Mouse (Mus musculus) lung, postnatal 25 days (tissue): ENCODE data around the gene Aifm2.

Source experiments
- DNase-seq: peaks from one replicate; pipeline ENCODE4 v3.0.0; 2022; ENCODE audit warnings: low spot score

Aifm2 gene

DNA sequence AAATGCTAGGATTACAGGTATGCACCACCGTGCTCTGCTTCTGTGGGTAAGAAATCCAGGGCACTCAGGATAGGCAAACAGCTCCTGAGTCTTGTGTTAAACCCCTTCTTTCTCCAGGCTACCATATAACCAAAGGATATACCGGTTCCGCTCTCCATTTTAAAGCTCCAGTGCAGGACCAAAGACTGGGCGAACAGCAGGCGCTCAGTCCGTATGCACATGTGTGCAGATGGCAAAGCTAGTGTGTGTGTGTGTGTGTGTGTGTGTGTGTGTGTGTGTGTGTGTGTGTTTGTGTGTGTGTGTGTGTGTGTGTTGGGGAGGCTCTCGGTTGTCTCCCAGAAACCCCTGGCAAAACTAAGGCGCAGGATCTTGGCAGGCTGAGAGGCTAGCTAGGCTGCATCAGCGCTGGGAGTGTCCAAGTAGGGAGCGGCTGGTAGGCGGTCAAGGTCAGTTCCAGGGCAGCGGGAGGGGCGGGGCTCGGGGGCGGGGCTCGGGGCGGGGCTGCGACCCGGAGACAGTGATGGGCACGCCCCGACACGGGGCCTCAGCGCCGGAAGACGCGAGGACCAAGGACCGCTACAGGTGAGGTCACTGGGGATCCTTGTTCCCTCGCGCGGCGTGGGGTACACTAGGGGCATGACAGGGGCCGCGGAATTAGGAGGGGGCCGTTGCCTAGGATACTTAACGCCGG, at the start of gene Aifm2:
Gene Aifm2, plus strand, starts transcription at position 493 of the 691 bp plus-strand sequence.
- peak; percentile 72 for DNase-seq

DNA sequence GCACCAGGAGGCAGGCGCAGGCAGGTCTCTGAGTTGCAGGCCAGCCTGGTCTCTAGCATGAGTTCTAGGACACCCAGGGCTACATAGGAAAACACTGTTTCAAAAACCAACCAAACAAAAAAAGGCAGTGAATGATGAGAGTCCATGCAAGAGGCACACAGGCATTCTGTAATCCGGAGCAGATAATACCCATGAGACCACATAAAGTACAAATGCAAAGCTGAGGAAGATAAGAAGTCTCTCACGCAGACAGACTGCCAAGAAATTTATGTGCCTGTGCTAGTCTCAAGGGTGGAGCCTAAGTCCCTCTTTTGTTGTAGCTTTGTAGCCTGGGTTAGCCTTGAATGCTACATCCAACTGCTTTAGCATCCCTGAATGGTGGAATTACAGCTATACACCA, 49.4 kb upstream of the Aifm2 start:
- no peak for DNase-seq

- no peak for DNase-seq
These were observed 45.8 kb upstream of the Aifm2 start for GRCm38 (mm10) chr10:61669289-61669688.

- no peak for DNase-seq
These were observed 45.2 kb upstream of the Aifm2 start for GRCm38 (mm10) chr10:61669896-61670295.

DNA sequence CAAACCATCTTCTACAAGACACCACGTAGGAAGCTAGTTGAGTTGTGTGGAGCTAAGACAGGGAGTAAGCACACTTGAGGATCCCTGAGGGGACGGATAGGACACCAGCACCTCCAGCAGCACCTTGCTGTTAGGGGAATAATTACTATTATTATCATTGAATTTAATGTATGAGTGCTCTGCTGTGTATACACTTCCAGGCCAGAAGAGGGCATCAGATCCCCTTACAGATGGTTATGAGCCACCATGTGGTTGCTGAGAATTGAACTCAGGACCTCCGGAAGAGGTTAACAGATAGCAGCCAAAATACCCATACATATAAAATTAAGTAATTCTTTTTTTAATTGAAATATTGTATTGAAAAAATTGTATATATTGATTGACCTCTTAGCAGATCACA, 44.3 kb upstream of the Aifm2 start:
- no peak for DNase-seq

DNA sequence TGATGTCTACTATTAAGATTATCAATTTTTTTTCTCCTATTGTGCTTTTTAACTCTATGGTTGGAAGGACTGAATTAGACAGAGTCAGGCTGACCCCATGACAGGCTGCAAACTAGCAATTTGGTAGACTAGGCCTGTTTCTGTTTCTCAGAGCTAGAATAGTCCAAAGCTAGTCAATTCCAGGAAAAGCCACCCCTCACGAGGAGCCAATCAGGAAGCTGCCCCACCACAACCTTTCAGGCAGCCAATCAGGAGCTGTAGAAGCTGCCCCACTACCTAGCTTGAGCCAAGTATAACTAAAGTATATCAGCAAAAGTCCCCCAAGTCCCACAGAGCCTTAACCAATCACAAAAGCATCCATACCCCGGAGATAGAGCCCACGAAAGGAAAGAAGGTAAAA, 39.1 kb upstream of the Aifm2 start:
- DNase-seq = no peak

- DNase-seq = no peak
These were observed 35.5 kb upstream of the Aifm2 start for GRCm38 (mm10) chr10:61679545-61679944.

GRCm38 (mm10) chr10:61680015-61680913, 34.8 kb upstream of the Aifm2 start, which contains the start of gene Sar1a:
Gene Sar1a (plus strand): TSS chr10:61680299.
- DNase-seq = peak; percentile 98

DNA sequence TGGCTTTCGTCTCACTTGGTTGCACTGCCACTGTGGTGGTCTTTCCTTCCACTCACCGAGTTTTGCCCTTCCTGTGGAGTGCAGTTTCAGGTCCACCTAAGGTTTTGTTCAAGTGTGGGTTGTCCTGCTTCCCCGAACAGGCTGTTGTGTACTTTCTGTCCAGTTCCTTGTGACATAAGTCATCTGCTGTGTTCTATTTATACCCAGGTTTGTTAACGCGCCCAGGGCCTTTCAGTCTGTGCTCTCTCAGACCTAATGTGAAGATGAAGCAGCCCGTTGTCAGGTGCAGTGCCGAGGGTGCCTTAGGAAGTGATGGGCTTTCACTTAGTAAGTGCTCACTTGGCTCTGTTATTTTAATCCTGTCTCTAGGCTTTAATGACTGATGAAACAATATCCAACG, 25.7 kb upstream of the Aifm2 start:
- no peak for DNase-seq

DNA sequence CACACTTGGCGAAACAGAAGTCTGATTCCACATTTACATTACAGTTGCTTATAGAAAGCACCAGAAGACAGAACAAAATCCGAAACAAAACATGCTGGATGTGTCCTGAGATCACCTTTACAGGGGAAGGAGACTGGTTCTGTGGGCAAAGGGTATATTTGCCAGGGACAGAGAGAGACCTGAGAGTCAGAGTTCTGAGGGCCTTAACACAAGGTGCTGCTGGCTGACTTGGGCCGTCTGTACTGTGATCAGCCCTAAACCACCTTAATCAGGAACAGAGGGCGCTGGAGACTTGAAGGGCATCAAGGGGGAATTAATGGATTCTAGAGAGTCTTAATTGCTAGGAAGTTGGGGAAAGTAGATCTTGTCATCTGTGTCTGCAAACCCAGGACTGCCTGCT, 21.5 kb upstream of the Aifm2 start:
- DNase-seq = no peak

DNA sequence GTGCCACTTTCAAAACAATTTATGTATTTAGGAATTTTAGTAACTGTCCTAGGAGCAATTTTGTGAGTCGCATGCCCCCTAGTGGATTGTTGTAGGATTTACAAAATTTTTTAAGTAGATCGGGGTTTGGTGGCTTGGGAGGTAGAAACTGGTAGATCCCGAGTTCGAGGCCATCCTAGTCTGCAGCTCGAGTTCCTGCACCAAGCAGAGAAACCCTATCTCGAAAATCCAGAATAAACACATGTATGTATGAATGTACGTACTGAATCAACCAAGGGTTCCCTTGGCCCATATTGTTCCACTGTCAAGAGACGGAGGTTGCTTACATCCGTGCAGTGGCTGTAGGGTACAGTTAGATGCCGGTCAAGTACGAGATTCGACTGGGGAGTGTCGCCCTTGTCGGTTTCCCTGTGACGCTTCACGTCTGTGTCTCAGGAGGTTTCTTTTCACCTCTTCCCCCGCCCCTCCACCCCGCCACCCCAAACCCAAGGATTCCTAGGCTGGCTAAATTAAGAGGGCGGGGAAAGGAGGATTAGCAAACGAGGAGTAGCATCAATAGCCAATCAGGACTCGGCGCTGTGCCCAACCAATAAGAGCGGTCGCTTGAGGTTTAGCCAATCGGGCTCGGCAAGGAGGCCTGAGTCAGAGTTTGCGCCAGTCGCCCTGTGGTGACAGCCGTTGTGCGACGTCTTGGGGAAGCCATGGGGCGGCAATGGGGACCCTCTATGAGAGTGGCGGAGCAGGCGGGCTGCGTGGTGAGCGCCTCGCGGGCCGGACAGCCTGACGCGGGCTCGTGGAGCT, 20.0 kb upstream of the Aifm2 start, which contains the start of gene Tysnd1:
Gene Tysnd1, plus strand, starts transcription at position 645 of the 801 bp plus-strand sequence.
- peak; percentile 97 for DNase-seq

- no peak for DNase-seq
These were observed 19.1 kb upstream of the Aifm2 start for GRCm38 (mm10) chr10:61695703-61696559.

- no peak for DNase-seq
These were observed 18.6 kb upstream of the Aifm2 start for GRCm38 (mm10) chr10:61696560-61696823.

GRCm38 (mm10) chr10:61697028-61697427, 18.0 kb upstream of the Aifm2 start:
- DNase-seq = no peak

DNA sequence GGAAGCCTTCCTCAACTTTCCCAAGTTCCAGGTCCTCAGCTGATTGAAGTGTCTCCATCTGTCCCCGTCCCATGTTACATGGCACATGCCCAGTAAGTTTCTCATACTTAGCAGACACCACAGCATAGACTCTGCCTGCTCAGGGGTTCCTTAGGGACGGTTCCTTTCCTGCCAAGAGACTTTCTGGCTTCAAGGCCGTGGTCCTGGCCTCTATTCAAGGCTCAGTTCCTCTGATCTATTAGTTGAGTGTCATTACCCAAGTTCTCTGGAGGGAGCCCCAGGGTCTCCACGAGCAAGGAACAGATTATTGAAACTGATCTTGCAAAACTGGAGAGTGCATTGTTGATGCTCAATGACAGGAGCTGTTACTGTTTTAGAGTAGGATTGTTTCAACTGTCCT, 10.4 kb upstream of the Aifm2 start:
- DNase-seq = no peak

- no peak for DNase-seq
These were observed 8.4 kb upstream of the Aifm2 start for GRCm38 (mm10) chr10:61706412-61707375.

GRCm38 (mm10) chr10:61713601-61714000, 1.5 kb upstream of the Aifm2 start:
- DNase-seq = no peak

GRCm38 (mm10) chr10:61714146-61714545, 917 bp upstream of the Aifm2 start:
- DNase-seq = no peak

DNA sequence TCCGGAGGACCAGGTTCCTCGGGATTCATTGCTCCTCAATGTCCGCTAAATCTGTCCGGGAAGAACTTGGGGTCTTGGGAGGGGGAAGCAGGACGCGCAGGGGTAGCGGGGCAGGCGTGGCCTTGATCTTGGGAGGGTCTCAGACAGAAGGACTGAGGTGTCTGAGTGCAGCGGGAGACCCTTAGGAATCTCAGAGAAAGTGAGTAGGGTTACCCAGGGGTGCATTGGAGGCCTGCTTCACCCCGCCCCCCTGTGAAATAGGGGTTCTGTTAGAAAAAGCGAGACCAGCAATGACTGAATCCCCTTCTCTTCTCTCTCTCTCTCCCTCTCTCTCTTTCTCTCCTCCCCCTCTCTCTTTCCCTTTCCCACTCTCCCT, 387 bp downstream of the Aifm2 start:
- DNase-seq = no peak
